Mouse (Mus musculus) heart, embryonic 14.5 days (tissue): Measurements from ENCODE around the gene Arl5a. TPM values are rescaled to one million over a fixed set of nuclear protein-coding genes. Genes with fewer than 3 reads are reported as not detected.

Source experiments
- ATAC-seq: fragments of 200-750 bp; cut with Nextera tagmentation; 2 replicates; pipeline ENCODE4 v1.8.0; 2017; ENCODE audit warnings: low read depth, moderate TSS enrichment; ENCODE audit not compliant: insufficient number of reproducible peaks, insufficient read depth, low FRiP score
- H3K27ac ChIP-seq, 2 experiments: fragments of 200-500 bp in 1 of 2; fragments of 300-500 bp in 1 of 2; sonication (generic) in 1 of 2; replicated peaks in 1 of 2; 2 replicates each; pipeline ENCODE4 v1.5.1; 2012 to 2014; ENCODE audit warnings: low read depth in 2 of 2, low read length in 2 of 2, control low read depth in 1 of 2, mild to moderate bottlenecking in 1 of 2, mixed read lengths in 1 of 2; ENCODE audit not compliant: control insufficient read depth in 1 of 2, insufficient read depth in 1 of 2
- H3K27me3 ChIP-seq: fragments of 300-500 bp; sonication (generic); 2 replicates; pipeline ENCODE4 v1.6.1; 2014; ENCODE audit warnings: mild to moderate bottlenecking, low read length, control low read depth; ENCODE audit not compliant: control insufficient read depth, insufficient read depth
- H3K36me3 ChIP-seq: fragments of 300-500 bp; sonication (generic); 2 replicates; pipeline ENCODE4 v1.6.1; 2014; ENCODE audit warnings: mild to moderate bottlenecking, control low read depth, low read length, mixed read lengths; ENCODE audit not compliant: control insufficient read depth, insufficient read depth
- H3K4me1 ChIP-seq, 2 experiments: fragments of 200-500 bp in 1 of 2; fragments of 300-500 bp in 1 of 2; sonication (generic) in 1 of 2; 2 replicates each; pipeline ENCODE4 v1.6.1; 2012 to 2014; ENCODE audit warnings: low read length in 2 of 2, control low read depth in 1 of 2, mixed read lengths in 1 of 2; ENCODE audit not compliant: control insufficient read depth in 2 of 2, insufficient read depth in 2 of 2
- H3K4me2 ChIP-seq: fragments of 300-500 bp; sonication (generic); 2 replicates; pipeline ENCODE4 v1.6.1; 2014; ENCODE audit warnings: mild to moderate bottlenecking, low read length
- H3K4me3 ChIP-seq, 2 experiments: fragments of 200-500 bp in 1 of 2; fragments of 300-500 bp in 1 of 2; sonication (generic) in 1 of 2; 2 replicates each; pipeline ENCODE4 v1.5.1; 2012 to 2014; ENCODE audit warnings: low read length in 2 of 2, mild to moderate bottlenecking in 2 of 2, control low read depth in 1 of 2, low read depth in 1 of 2, moderate library complexity in 1 of 2; ENCODE audit not compliant: control insufficient read depth in 1 of 2, insufficient read depth in 1 of 2
- H3K9ac ChIP-seq: fragments of 300-500 bp; sonication (generic); 2 replicates; pipeline ENCODE4 v1.6.1; 2014; ENCODE audit warnings: mild to moderate bottlenecking, low read length
- H3K9me3 ChIP-seq: fragments of 300-500 bp; sonication (generic); 2 replicates; pipeline ENCODE4 v1.6.1; 2016; ENCODE audit warnings: low read length, control low read depth; ENCODE audit not compliant: control insufficient read depth
- WGBS: fragments of 180-500 bp; shearing (Covaris S2); extraction: QIAGEN DNeasy Blood & Tissue Kit; methylation state at CpG from one replicate; pipeline ENCODE4 v1.1.7; 2014; 5-methylcytosine and 5-hydroxymethylcytosine counted together
- polyA plus RNA-seq: library from polyadenylated mRNA; unstranded; fragments of >200 nt; fragmentation: Nextera tagmentation; extraction: Ambion mirVana; gene quantifications from 2 replicates; pipeline ENCODE4 v1.2.1, GENCODE M21; 2014

Arl5a gene
- polyA plus RNA-seq, 1 experiment from 2014 or later: 89.2 TPM

DNA sequence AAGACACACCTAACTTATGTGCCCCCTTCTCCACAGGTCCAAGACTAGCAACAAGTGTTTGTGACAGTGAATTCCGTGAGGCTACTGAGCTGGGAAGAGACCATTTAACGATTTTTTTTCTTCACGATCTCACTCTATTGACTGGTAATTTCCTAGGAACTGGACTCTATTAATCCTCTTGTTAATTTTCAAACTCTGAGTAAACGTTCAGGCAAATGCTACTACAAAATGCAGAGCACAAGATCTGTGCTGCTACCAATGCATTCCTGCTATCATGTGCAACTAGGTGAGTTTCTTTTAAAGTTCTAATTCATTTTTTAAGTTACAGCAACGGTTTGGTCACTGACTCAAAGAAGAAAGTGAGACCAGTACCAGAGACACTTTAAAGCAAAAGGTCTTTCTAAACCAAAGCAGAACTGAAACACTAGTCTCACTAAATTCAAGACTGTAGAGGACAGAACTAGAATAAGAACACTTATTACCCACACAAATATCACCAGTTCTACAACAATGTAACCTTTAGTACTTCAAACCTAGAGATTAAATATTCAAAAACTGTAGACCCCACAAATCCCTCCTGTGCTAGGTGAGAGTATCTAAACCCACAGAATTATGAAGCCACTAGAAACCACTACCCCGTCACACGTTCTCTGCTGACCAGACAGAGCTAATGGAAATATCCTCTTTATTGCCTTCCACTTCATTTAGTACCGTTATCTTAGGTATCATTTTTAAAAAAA lies 1.7 kb downstream of the Arl5a start:
- Histone ChIP-seq H3K4me1 (peaks cover 15 to 49% of the 10 kb centered on the region in 2 experiments), H3K9me3 (no peaks in the 10 kb centered on the region), H3K4me2 (peak overlapping the region; percentile 67), H3K4me3 (peak overlapping the region; percentile 97 to 100; a peak in 3 of 4 replicates), H3K27me3 (no peaks in the 10 kb centered on the region), H3K36me3 (no peaks in the 10 kb centered on the region), H3K9ac (peak overlapping the region; percentile 98), H3K27ac (peak overlapping the region in 1 of 2 experiments; percentile 90; a peak in 1 of 4 replicates)
- 35% methylated on average over 8 of the region's 8 CpGs for WGBS
- no peak for ATAC-seq

DNA sequence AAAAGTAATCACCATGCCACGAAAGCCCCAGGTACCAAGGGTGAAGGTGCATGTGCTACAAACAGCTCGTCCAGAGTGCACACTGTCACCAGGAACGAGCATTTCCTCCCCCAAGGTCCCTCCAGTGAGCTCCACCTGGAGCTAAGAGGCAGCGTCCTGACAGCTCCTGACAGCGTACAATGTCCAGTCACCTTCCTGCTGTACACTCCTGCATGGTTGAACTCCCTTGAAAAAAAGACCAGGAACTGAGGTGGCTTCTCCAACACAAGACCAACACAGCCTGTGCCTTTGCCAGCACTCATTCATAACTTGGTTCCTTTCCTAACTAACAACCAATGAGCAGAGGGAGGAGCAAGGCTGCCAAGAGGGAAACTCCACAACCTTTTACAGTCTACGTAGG lies 3.5 kb downstream of the Arl5a start:
- Histone ChIP-seq H3K9ac (peak overlapping the region; percentile 44), H3K4me3 (no peak overlapping the region), H3K4me2 (peak overlapping the region; percentile 67), H3K9me3 (no peaks in the 10 kb centered on the region), H3K27me3 (no peaks in the 10 kb centered on the region), H3K4me1 (peaks cover 15 to 46% of the 10 kb centered on the region in 2 experiments), H3K27ac (peak overlapping the region in 1 of 2 experiments; percentile 15; a peak in 2 of 4 replicates), H3K36me3 (peaks cover 2% of the 10 kb centered on the region)
- ATAC-seq: no peak
- 23% methylated on average over 6 of the region's 6 CpGs for WGBS

DNA sequence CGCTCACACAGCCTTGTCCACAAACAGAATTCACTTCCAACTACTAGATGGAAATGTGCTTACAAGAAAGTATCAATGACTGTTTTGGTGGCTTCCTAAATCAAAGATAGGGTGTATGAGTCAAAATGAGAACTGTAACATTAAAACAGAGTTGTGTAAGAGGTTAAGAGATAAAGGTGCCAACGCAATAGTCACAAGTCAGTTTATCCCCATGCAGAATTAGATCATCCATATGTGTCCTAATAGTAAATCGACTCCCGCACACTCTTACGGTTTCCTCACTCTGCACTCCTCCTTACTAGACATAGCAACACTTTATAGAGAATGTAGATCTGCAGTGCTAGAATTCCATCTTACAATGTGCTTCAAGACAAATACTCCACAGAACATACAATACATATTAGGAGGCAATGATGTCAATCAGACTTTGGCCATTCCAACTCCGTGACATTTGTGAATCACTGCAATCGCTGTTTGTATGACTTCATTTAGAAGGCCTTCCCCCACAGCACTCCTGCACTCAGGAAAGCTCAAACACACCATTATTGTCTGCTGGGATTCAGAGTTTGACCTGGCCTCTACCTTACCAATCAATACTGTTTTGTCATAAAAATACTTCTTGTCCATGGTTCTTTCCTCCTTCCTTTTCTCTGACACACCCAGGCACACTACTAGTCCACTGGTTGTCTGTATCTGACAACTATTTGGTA lies 4.5 kb downstream of the Arl5a start:
- 70% methylated on average over 7 of the region's 7 CpGs for WGBS
- ATAC-seq: no peak
- Histone ChIP-seq H3K27ac (no peak overlapping the region), H3K4me1 (peaks cover 15 to 46% of the 10 kb centered on the region in 2 experiments), H3K9ac (no peak overlapping the region), H3K36me3 (peaks cover 12% of the 10 kb centered on the region), H3K27me3 (no peaks in the 10 kb centered on the region), H3K9me3 (peaks cover 5% of the 10 kb centered on the region; the same call in 1 of the 2 replicates), H3K4me2 (no peak overlapping the region; the same call in 1 of the 2 replicates), H3K4me3 (no peak overlapping the region)

DNA sequence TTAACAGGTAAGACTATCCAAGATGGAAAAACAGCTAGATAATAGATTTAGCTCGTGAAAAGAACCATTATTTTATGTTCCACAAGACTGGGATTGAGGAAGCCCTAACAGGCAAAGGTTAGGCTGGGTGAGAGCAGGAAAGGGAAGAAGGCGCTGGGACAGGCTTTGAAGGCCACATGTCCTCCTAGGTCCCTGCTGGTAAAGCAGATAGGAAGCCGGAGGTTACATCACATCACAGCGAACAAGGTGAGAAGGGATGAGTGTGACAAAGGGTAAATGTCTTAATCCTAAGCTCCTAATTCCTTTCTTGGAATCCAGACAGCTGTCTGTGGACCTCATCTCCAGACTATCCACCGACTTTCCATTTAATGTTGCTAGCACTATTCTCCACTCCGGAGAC lies 5.4 kb downstream of the Arl5a start:
- H3K27me3 ChIP-seq: no peaks in the 10 kb centered on the region
- H3K36me3 ChIP-seq: peaks cover 13% of the 10 kb centered on the region
- no peak overlapping the region for H3K4me2 ChIP-seq
- WGBS: 42% methylated on average over 6 of the region's 6 CpGs
- no peak overlapping the region for H3K9ac ChIP-seq
- H3K4me3 ChIP-seq: no peak overlapping the region
- H3K9me3 ChIP-seq: peaks cover 5% of the 10 kb centered on the region; the same call in 1 of the 2 replicates
- peaks cover 15 to 46% of the 10 kb centered on the region in 2 experiments for H3K4me1 ChIP-seq
- H3K27ac ChIP-seq: no peak overlapping the region
- ATAC-seq: no peak

DNA sequence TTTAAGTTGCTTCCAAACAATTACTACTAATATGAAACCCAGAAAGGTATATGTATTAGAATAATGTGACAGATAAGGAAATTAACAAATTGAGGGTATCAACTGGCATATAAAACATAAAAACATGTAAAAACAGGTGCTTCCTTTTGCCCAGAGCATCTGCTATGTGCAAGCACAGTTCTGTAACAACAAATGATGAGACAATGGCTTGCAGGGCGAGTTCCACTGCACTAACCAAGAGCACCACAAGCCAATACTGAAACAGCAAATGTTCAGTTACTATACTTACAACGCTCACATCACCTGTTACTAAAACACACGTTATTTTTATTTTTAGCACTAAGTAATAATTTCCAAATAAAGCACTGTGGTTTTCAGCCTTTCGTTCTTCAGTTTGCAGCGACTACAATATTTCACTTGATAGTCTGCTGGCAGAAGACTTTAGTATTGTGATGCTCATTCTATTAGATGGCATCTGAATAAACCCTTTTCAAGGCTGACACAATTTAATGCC lies 12.1 kb downstream of the Arl5a start:
- Histone ChIP-seq H3K4me1 (no peaks in the 10 kb centered on the region), H3K9ac (no peak overlapping the region), H3K27me3 (no peaks in the 10 kb centered on the region), H3K4me2 (no peak overlapping the region), H3K4me3 (no peak overlapping the region), H3K9me3 (peaks cover 26% of the 10 kb centered on the region), H3K27ac (no peak overlapping the region), H3K36me3 (peaks cover 70% of the 10 kb centered on the region)
- no peak for ATAC-seq
- WGBS: 88% methylated on average over 5 of the region's 5 CpGs

DNA sequence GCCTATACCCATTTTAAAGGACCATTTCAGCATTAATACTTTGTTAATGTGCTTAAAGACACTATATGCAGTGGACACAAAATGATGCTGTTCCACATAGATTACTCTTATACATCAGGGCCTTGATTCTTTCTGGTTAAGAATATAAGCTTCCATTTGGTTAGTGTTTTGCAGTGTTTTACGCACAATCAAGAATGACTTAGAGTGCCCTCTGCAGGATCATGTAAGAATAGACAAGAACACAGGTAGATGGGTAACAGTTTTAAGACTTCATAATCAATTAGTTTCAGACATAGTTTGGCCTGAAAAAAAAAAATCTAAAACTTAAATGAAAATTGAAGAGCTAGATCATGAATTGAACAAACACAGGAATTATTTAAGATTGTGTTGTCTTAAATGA lies 18.2 kb downstream of the Arl5a start:
- no peaks in the 10 kb centered on the region for H3K4me1 ChIP-seq
- 76% methylated on average over 1 of the region's 1 CpGs for WGBS
- ATAC-seq: no peak

DNA sequence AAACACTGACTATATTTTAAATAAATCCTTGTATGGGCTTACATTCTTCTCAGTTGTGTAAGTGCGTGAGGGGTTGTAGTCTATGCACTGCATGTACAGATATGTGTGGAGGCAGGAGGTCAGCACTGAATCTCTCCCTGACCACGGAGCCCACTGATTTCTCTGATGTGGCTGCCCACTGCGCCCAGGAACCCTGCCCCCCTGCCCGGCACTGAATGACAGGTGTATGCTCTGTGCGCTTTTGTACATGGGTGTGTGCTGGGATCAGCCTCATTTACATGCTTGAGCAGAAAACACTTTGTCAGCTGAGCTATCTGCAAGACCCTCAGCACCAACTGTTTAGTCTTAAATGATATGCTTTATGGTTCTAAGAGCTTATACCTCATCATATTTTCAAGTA lies 19.5 kb downstream of the Arl5a start:
- Histone ChIP-seq H3K4me2 (no peak overlapping the region), H3K4me1 (no peaks in the 10 kb centered on the region), H3K9ac (no peak overlapping the region), H3K9me3 (peaks cover 10% of the 10 kb centered on the region), H3K4me3 (no peak overlapping the region), H3K27ac (no peak overlapping the region), H3K36me3 (peaks cover 85% of the 10 kb centered on the region), H3K27me3 (no peaks in the 10 kb centered on the region)
- no peak for ATAC-seq
- 95% methylated on average over 5 of the region's 5 CpGs for WGBS

More for the DNA sequence above, 18.2 kb downstream of the Arl5a start:
- no peak overlapping the region for H3K9ac ChIP-seq
- H3K4me3 ChIP-seq: no peak overlapping the region
- H3K4me2 ChIP-seq: no peak overlapping the region
- no peak overlapping the region for H3K27ac ChIP-seq
- peaks cover 21% of the 10 kb centered on the region for H3K9me3 ChIP-seq
- peaks cover 90% of the 10 kb centered on the region for H3K36me3 ChIP-seq
- no peaks in the 10 kb centered on the region for H3K27me3 ChIP-seq
